Mouse (Mus musculus): ENCODE measurements around the gene Pglyrp1. TPM values are rescaled to one million over a fixed set of nuclear protein-coding genes. Genes with fewer than 3 reads are reported as not detected.

Pglyrp1 gene
- polyA plus RNA-seq, 1 experiment from 2014 or later = 20.9 TPM

GRCm38 (mm10) chr7:18841174-18841567 is 30.0 kb upstream of the Pglyrp1 start:
- H3K27ac ChIP-seq (ENCODE audit: low read depth, low read length) = no peak overlapping the region
- WGBS = 68% methylated on average over 1 of the region's 1 CpGs
- peak overlapping the region; percentile 37 for H3K4me2 ChIP-seq (ENCODE audit: low read length)
- H3K4me3 ChIP-seq (ENCODE audit: low read depth, low read length) = no peak overlapping the region
- H3K36me3 ChIP-seq (ENCODE audit: control insufficient read depth, insufficient read depth, low read length) = no peaks in the 10 kb centered on the region
- no peaks in the 10 kb centered on the region for H3K4me1 ChIP-seq (ENCODE audit: control insufficient read depth, insufficient read depth, low read length)
- H3K27me3 ChIP-seq (replicated peaks; ENCODE audit: control insufficient read depth, insufficient read depth, low read length) = no peaks in the 10 kb centered on the region
- H3K9ac ChIP-seq (ENCODE audit: low read length) = 0 out of 2 replicates have a peak overlapping the region, but pooled peaks have one; percentile 35
- H3K9me3 ChIP-seq (replicated peaks; ENCODE audit: control insufficient read depth, low read length) = no peaks in the 10 kb centered on the region
- DNase-seq (ENCODE audit: low spot score) (no peak), ATAC-seq (no peak)

- Histone ChIP-seq H3K36me3 (ENCODE audit: control insufficient read depth, insufficient read depth, low read length) (no peaks in the 10 kb centered on the region), H3K27me3 (replicated peaks; ENCODE audit: control insufficient read depth, insufficient read depth, low read length) (no peaks in the 10 kb centered on the region), H3K9me3 (replicated peaks; ENCODE audit: control insufficient read depth, low read length) (no peaks in the 10 kb centered on the region), H3K9ac (ENCODE audit: low read length) (no peak overlapping the region), H3K27ac (ENCODE audit: low read depth, low read length) (no peak overlapping the region), H3K4me1 (ENCODE audit: control insufficient read depth, insufficient read depth, low read length) (no peaks in the 10 kb centered on the region), H3K4me2 (ENCODE audit: low read length) (no peak overlapping the region), H3K4me3 (ENCODE audit: low read depth, low read length) (no peak overlapping the region)
- DNase-seq (ENCODE audit: low spot score) = no peak
- ATAC-seq = no peak
- 45% methylated on average over 5 of the region's 5 CpGs for WGBS
These were observed 26.3 kb upstream of the Pglyrp1 start for GRCm38 (mm10) chr7:18844811-18845210.

- H3K9me3 ChIP-seq (replicated peaks; ENCODE audit: control insufficient read depth, low read length) = no peaks in the 10 kb centered on the region
- no peak overlapping the region for H3K4me3 ChIP-seq (ENCODE audit: low read depth, low read length)
- no peak overlapping the region for H3K9ac ChIP-seq (ENCODE audit: low read length)
- WGBS = 90% methylated on average over 1 of the region's 1 CpGs
- H3K4me2 ChIP-seq (ENCODE audit: low read length) = no peak overlapping the region
- no peaks in the 10 kb centered on the region for H3K36me3 ChIP-seq (ENCODE audit: control insufficient read depth, insufficient read depth, low read length)
- DNase-seq (ENCODE audit: low spot score) (no peak), ATAC-seq (no peak)
- no peaks in the 10 kb centered on the region for H3K27me3 ChIP-seq (replicated peaks; ENCODE audit: control insufficient read depth, insufficient read depth, low read length)
- no peaks in the 10 kb centered on the region for H3K4me1 ChIP-seq (ENCODE audit: control insufficient read depth, insufficient read depth, low read length)
- H3K27ac ChIP-seq (ENCODE audit: low read depth, low read length) = no peak overlapping the region
These were observed 22.7 kb upstream of the Pglyrp1 start for GRCm38 (mm10) chr7:18848395-18848794.

GRCm38 (mm10) chr7:18858310-18858916 is 12.7 kb upstream of the Pglyrp1 start:
- ATAC-seq = no peak
- Histone ChIP-seq H3K9ac (ENCODE audit: low read length) (no peak overlapping the region), H3K9me3 (replicated peaks; ENCODE audit: control insufficient read depth, low read length) (no peaks in the 10 kb centered on the region), H3K4me1 (ENCODE audit: control insufficient read depth, insufficient read depth, low read length) (no peaks in the 10 kb centered on the region), H3K4me3 (ENCODE audit: low read depth, low read length) (no peak overlapping the region), H3K36me3 (ENCODE audit: control insufficient read depth, insufficient read depth, low read length) (no peaks in the 10 kb centered on the region), H3K4me2 (ENCODE audit: low read length) (no peak overlapping the region), H3K27me3 (replicated peaks; ENCODE audit: control insufficient read depth, insufficient read depth, low read length) (no peaks in the 10 kb centered on the region), H3K27ac (ENCODE audit: low read depth, low read length) (no peak overlapping the region)
- no peak for DNase-seq (ENCODE audit: low spot score)
- 82% methylated on average over 5 of the region's 5 CpGs for WGBS

GRCm38 (mm10) chr7:18862801-18863200 is 8.3 kb upstream of the Pglyrp1 start:
- Histone ChIP-seq H3K4me1 (ENCODE audit: control insufficient read depth, insufficient read depth, low read length) (no peaks in the 10 kb centered on the region), H3K4me3 (ENCODE audit: low read depth, low read length) (no peak overlapping the region), H3K4me2 (ENCODE audit: low read length) (no peak overlapping the region), H3K27ac (ENCODE audit: low read depth, low read length) (no peak overlapping the region), H3K9ac (ENCODE audit: low read length) (no peak overlapping the region), H3K36me3 (ENCODE audit: control insufficient read depth, insufficient read depth, low read length) (no peaks in the 10 kb centered on the region), H3K9me3 (replicated peaks; ENCODE audit: control insufficient read depth, low read length) (no peaks in the 10 kb centered on the region), H3K27me3 (replicated peaks; ENCODE audit: control insufficient read depth, insufficient read depth, low read length) (no peaks in the 10 kb centered on the region)
- DNase-seq (ENCODE audit: low spot score) (no peak), ATAC-seq (no peak)
- WGBS = 83% methylated on average over 6 of the region's 6 CpGs

GRCm38 (mm10) chr7:18868491-18868890 is 2.6 kb upstream of the Pglyrp1 start:
- Histone ChIP-seq H3K4me3 (ENCODE audit: low read depth, low read length) (no peak overlapping the region), H3K4me1 (ENCODE audit: control insufficient read depth, insufficient read depth, low read length) (no peaks in the 10 kb centered on the region), H3K36me3 (ENCODE audit: control insufficient read depth, insufficient read depth, low read length) (no peaks in the 10 kb centered on the region), H3K9ac (ENCODE audit: low read length) (no peak overlapping the region), H3K9me3 (replicated peaks; ENCODE audit: control insufficient read depth, low read length) (no peaks in the 10 kb centered on the region), H3K27ac (ENCODE audit: low read depth, low read length) (no peak overlapping the region), H3K4me2 (ENCODE audit: low read length) (no peak overlapping the region), H3K27me3 (replicated peaks; ENCODE audit: control insufficient read depth, insufficient read depth, low read length) (no peaks in the 10 kb centered on the region)
- ATAC-seq = no peak
- DNase-seq (ENCODE audit: low spot score) = no peak
- WGBS = 81% methylated on average over 2 of the region's 2 CpGs

GRCm38 (mm10) chr7:18872014-18872802 is 1.1 kb downstream of the Pglyrp1 start:
- peak overlapping the region; percentile 89 for H3K4me2 ChIP-seq (ENCODE audit: low read length)
- H3K4me1 ChIP-seq (ENCODE audit: control insufficient read depth, insufficient read depth, low read length) = no peaks in the 10 kb centered on the region
- peak overlapping the region; percentile 34 for H3K4me3 ChIP-seq (ENCODE audit: low read depth, low read length)
- H3K27ac ChIP-seq (ENCODE audit: low read depth, low read length) = no peak overlapping the region
- H3K9me3 ChIP-seq (replicated peaks; ENCODE audit: control insufficient read depth, low read length) = no peaks in the 10 kb centered on the region
- peak; percentile 59 for DNase-seq (ENCODE audit: low spot score)
- peak; percentile 73 for ATAC-seq
- H3K36me3 ChIP-seq (ENCODE audit: control insufficient read depth, insufficient read depth, low read length) = no peaks in the 10 kb centered on the region
- no peaks in the 10 kb centered on the region for H3K27me3 ChIP-seq (replicated peaks; ENCODE audit: control insufficient read depth, insufficient read depth, low read length)
- H3K9ac ChIP-seq (ENCODE audit: low read length) = peak overlapping the region; percentile 56
- 27% methylated on average over 14 of the region's 14 CpGs for WGBS

GRCm38 (mm10) chr7:18872816-18873215 is 1.7 kb downstream of the Pglyrp1 start:
- H3K27ac ChIP-seq (ENCODE audit: low read depth, low read length) = no peak overlapping the region
- peak overlapping the region; percentile 56 for H3K9ac ChIP-seq (ENCODE audit: low read length)
- H3K4me2 ChIP-seq (ENCODE audit: low read length) = peak overlapping the region; percentile 89
- no peaks in the 10 kb centered on the region for H3K27me3 ChIP-seq (replicated peaks; ENCODE audit: control insufficient read depth, insufficient read depth, low read length)
- H3K4me1 ChIP-seq (ENCODE audit: control insufficient read depth, insufficient read depth, low read length) = no peaks in the 10 kb centered on the region
- ATAC-seq (peak; percentile 64), DNase-seq (ENCODE audit: low spot score) (no peak)
- H3K4me3 ChIP-seq (ENCODE audit: low read depth, low read length) = peak overlapping the region; percentile 34
- 2% methylated on average over 7 of the region's 7 CpGs for WGBS
- H3K36me3 ChIP-seq (ENCODE audit: control insufficient read depth, insufficient read depth, low read length) = no peaks in the 10 kb centered on the region
- H3K9me3 ChIP-seq (replicated peaks; ENCODE audit: control insufficient read depth, low read length) = no peaks in the 10 kb centered on the region

GRCm38 (mm10) chr7:18873253-18873652 is 2.1 kb downstream of the Pglyrp1 start:
- Histone ChIP-seq H3K4me3 (ENCODE audit: low read depth, low read length) (peak overlapping the region; percentile 34), H3K9me3 (replicated peaks; ENCODE audit: control insufficient read depth, low read length) (no peaks in the 10 kb centered on the region), H3K9ac (ENCODE audit: low read length) (peak overlapping the region; percentile 56), H3K36me3 (ENCODE audit: control insufficient read depth, insufficient read depth, low read length) (no peaks in the 10 kb centered on the region), H3K27me3 (replicated peaks; ENCODE audit: control insufficient read depth, insufficient read depth, low read length) (no peaks in the 10 kb centered on the region), H3K4me2 (ENCODE audit: low read length) (peak overlapping the region; percentile 89), H3K27ac (ENCODE audit: low read depth, low read length) (no peak overlapping the region), H3K4me1 (ENCODE audit: control insufficient read depth, insufficient read depth, low read length) (no peaks in the 10 kb centered on the region)
- DNase-seq (ENCODE audit: low spot score) (peak; percentile 92), ATAC-seq (peak; percentile 86)
- WGBS = 0% methylated on average over 10 of the region's 10 CpGs
